Mouse (Mus musculus) T-cell, adult 2 months (primary cell): Measurements from ENCODE around the gene Tjp1.

ENCODE experiments used
- DNase-seq: peaks from one replicate; pipeline ENCODE4 v3.0.0; 2022; ENCODE audit warnings: low spot score

Gene Tjp1

GRCm38 (mm10) chr7:65527071-65528007 lies at the start of gene Tjp1:
TSS of gene Tjp1 (minus strand) at chr7:65527781.
- DNase-seq: no peak

- no peak for DNase-seq
These were observed 49.5 kb upstream of the Tjp1 start for GRCm38 (mm10) chr7:65577118-65577517.

DNA sequence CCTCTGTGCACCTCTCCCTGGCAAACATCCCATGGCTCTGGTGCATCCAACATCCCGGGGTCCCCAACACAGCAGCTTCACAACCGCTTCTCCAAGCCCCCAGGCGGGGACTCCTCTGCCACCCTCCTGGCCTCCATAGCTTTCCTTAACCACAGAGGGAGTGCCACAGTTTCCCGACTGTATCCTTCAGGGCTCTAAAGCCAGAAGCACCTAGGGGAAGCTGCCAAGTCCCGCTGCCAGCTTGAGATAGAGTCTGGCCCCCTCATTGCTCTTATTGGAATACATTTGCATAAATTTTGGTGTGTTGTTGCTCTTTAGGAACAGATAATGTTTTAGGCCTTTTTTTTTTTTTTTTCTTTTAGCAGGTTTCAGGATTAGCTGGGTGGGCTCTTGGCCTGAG lies 45.1 kb upstream of the Tjp1 start:
- no peak for DNase-seq

DNA sequence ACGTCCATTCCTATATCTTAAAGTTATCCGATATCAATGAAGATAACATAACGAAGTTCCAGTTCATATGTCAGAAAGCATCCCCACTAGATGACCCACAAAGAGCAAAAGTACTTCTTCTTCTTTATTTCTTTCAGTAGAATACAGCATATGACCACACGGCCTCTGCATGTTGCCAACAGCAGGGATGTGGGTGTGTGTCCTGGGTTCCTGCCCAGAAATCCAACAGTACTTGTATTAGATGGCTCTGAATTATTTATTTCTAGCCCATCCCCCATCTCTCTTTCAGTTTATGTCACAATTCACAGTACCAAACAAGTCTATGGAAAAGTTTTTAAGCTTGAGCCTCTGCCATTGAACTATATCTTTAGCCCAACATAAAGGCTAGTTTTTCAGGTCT lies 43.1 kb upstream of the Tjp1 start:
- DNase-seq: no peak

GRCm38 (mm10) chr7:65555996-65556395 lies 28.4 kb upstream of the Tjp1 start:
- DNase-seq: no peak

DNA sequence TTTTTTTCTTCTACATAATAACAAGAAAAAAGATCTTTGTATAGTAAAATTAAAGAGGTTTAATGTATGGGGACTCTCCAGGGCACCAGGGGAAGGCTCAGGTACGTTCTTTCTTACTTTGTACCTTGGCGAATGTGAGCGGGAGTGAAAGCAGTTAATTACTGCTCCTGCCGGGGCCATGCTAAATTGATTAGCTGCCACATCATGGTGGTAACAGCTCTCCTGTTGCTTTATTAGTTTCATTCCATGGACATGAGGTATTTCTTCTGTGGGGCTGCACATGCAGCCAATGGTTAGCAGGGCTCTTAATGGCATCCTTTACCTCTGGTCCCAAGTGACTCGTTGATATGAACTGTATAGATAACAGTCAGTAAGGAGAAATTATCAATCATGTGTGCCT lies 18.2 kb upstream of the Tjp1 start:
- no peak for DNase-seq

GRCm38 (mm10) chr7:65532689-65533088 lies 5.1 kb upstream of the Tjp1 start:
- no peak for DNase-seq

DNA sequence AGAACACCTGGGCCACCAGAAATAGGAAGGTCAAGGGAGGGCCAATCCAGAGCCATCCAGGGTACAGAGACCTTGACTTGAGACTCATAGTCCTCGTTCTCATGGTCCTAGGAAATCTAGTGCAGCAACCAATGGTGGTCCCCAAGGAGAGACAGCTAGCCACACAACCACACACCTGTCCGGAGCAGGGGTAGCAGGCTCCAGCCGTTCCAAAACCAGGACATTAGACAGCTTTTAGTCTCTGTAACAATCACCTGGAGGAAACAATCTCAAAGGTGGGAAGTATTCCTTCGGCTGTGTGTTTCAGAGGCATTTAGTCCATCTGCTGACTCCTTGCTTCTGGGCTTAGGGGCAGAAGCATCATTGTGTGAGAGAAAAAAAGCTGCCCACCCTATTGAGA lies 4.5 kb downstream of the Tjp1 start:
- DNase-seq: no peak

DNA sequence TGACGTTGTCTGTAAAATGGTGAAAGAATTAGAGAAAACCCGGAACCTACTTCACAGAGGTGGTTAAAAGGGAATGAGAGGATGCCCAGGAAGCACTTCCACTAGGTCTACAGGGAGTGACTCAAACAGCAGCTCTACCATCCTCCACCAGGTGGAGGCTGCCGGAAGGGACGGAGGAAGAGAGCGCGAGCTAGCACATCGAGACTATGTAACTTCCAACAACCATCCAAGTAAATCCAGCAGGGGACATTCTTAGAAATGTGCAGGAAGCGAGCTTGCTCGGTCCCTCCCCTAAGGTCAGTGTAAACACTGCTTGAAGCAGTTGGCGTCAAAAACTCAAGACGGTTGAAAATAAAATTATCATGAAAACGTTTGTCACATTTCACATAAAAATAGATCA lies 5.1 kb downstream of the Tjp1 start:
- DNase-seq: no peak

- no peak for DNase-seq
These were observed 7.0 kb downstream of the Tjp1 start for GRCm38 (mm10) chr7:65520622-65521021.

GRCm38 (mm10) chr7:65519788-65520563 lies 7.6 kb downstream of the Tjp1 start:
- DNase-seq: no peak

- DNase-seq: no peak
These were observed 10.7 kb downstream of the Tjp1 start for GRCm38 (mm10) chr7:65516903-65517302.

DNA sequence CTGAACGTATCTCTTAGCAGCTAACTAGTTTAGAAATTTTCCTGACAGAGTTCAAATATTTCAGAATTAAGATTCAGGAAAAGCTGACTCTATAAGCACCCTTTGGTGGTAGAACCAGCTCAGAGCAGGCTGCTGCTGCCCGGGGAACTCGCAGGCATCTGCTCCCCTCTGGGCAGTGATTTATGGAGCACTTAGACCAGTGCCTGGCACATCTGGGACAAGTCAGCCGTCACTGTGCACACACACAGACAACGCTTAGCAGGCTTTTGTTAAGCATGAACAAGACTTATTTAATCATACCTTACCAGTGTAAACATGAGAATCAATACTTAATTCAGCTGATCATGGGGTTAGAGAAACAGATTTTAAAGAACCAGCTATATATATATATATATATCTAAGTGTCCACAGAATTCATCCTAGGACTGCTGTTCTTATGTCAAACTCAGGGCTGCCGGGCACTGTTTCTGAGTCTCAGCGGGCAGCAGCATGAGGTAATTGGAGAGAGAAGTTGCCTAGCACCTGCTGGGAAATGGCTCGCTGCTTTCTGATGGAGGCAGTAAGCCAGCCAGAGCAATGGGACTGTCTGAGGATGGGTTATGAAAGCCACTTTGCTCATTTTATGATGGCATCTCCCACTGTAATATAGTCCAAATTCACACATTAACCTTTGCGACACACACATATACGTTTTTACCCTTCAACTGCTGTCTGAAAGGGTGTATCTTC lies 14.0 kb downstream of the Tjp1 start:
- no peak for DNase-seq

DNA sequence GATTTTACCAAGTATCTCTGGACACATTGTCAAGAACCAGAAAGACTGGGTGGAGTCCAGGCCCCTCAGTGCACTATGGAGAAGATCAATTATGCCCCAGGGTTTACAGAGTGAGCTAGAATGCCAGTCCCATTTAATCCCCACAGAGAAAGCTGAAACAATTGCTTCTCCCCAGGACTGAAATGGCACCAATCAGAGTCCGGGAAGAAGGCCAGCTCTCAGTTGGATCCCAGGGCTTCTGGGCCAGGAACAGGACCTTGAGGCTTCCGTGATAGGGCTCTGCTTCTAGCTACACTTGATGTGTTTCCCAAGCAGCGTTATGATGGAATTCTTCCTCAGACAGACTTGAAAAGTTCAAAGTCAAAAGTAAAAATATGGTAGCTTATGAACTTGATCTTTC lies 18.2 kb downstream of the Tjp1 start:
- DNase-seq: no peak

DNA sequence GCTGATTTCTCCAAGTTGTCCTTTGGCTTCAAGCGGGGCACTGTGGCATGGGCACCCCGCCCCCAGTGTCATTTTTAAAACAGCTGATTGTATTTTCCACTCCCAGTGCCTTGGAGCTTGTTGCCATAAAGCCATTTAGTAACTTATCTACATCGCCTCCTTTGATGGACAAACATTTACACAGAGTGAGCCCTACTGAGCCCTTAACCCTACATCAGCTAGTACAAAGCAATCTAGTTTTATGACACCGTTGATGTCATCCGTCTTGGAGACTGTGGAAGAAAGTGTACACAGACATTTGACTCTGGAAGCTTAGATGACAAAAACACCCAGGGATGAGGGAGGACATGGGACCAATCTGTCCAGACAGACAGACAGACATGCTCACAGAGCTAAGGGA lies 20.2 kb downstream of the Tjp1 start:
- DNase-seq: no peak

- no peak for DNase-seq
These were observed 24.9 kb downstream of the Tjp1 start for GRCm38 (mm10) chr7:65502486-65503322.

DNA sequence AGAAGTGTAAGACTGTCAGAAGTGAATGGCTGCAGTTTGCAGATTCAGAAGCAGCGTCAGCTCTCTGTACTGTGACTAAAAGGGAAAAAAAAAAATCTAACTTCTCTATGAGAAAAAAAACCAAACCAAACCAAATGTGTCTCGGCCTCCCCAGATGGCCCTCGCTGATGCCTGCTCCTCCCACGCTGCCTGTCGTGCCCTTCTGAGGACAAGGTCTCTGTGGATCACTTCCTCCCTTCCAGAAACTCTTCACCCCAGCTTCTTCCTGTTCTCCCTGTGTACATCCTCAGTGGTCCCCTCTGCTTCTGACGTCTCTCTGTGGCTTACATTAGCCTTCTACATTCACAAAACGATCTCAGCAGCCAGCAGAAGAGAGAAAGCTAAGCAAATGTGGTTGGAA lies 26.8 kb downstream of the Tjp1 start:
- no peak for DNase-seq

DNA sequence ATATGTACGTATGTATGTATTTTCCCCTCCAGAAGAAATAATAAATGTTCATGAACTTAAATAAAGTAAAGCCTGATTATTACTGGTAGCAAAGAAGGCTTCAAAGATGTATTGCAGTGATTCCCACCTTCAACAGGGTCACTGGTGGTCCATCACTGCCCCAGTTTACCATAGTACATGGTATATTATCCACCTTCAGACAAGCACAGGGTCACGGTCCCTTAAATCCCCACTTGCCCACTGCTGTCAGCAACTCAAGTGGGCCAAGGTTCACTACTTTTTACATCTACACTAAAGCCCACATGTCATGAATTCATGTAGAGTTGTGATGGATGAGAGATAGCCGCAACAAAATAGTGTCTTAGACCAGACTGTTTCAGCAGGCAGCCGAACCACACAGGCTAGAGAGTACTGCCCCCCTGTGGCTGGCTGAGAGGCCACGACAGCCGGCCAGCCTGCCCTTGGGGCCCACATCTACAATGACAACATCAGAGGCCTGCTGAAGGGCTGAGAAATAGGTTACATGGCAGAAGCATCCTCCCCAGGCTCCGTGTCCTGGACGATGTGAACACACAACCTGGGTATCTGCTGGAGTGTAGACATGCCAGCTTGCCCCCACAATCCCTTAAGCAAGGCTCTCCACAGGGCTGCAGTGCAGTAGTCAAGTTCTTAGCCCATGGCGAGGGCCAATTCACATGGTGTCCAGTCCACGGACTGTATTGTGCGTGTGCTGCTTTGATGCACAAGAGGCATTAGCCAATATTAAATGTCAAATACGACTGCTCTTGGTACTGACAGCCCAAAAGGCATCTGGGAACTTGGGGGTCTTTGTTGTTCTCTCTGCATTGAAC lies 29.6 kb downstream of the Tjp1 start:
- no peak for DNase-seq

GRCm38 (mm10) chr7:65490526-65490925 lies 37.1 kb downstream of the Tjp1 start:
- no peak for DNase-seq

- DNase-seq: no peak
These were observed 37.8 kb downstream of the Tjp1 start for GRCm38 (mm10) chr7:65489742-65490141.

GRCm38 (mm10) chr7:65489195-65489594 lies 38.4 kb downstream of the Tjp1 start:
- no peak for DNase-seq
